Mouse (Mus musculus) liver, embryonic 14 days (tissue): ENCODE measurements around the gene Drg1. TPM values are rescaled to one million over a fixed set of nuclear protein-coding genes. Genes with fewer than 3 reads are reported as not detected.

ENCODE experiments used
- polyA plus RNA-seq: library from polyadenylated mRNA; depleted of rRNA; stranded (reverse); fragments of >200 nt; gene quantifications from 2 replicates; pipeline ENCODE4 v1.2.3, GENCODE M21; 2012; rRNA removed

Drg1 gene
- polyA plus RNA-seq = 41.4 and 45.3 TPM in 2 replicates

DNA sequence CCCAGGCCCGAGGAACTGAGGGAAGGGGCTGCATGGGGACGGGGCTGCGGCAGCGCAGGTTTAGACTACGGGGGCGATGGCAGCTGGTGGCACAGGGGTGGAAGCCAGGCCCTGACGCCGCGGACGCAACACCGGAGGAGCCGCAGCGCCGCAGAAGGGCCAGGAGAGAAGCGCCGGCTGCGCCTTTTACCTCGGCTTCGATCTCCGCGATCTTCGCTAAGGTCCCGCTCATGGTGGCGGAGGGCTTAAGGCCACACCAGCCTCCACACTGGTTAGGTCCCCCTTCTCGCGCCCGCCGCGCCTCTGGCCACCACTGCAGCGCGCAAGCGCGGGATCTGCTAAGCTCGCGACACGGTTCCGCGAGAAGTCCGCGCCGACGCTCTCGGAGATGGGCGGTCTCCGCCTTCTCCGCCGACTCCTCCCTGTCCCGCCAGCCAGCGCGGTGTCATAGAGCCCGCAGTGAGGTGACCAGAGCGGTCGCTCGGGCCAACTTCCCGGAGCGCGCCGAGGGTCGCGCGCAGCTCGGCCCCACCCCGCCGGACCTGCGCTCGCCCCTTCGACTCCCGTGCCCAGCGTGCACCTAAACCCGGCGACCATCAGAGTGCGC, at the start of gene Drg1:
Gene Drg1 (minus strand): TSS at position 337 of the 607 bp plus-strand sequence.

DNA sequence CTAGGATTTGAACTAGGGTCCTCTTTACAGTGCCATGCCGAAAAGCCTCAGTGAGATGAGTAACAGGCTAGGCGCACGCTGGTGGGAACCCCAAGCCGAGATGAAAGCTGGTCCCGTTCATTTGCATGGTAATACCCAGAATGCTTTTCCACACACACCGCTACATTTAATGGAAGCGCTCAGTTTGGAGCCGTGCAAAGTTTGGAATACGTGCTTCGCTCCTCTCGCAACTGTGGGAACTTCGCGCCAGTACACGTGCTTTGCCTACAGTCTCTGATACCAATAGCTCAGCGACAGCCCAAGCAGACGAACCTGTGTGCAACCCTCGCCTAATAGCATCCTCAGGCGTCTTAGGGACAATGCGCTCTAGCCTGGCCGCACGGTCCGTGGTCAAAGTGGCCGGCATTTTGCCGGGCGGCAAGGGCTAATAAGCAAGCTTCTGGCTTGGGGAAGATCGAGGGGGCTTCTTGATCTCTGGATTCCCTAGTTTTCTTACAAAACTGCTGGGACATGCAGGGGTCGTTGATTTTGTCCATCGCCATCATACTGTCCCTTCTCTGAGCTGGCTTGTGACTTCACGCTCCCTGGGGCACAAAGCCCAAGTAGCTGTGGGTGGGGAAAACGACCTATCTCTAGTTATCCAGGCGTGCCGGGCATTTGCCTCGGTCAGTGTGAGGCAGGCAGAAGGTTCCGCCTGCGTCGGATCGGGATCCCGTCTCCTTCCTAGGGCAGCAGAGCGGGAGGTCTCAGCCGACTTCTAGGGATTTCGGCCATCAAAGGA, 22.5 kb upstream of the Drg1 start, which contains the start of gene Patz1:
Gene Patz1 (plus strand): TSS at position 354 of the 781 bp plus-strand sequence.

DNA sequence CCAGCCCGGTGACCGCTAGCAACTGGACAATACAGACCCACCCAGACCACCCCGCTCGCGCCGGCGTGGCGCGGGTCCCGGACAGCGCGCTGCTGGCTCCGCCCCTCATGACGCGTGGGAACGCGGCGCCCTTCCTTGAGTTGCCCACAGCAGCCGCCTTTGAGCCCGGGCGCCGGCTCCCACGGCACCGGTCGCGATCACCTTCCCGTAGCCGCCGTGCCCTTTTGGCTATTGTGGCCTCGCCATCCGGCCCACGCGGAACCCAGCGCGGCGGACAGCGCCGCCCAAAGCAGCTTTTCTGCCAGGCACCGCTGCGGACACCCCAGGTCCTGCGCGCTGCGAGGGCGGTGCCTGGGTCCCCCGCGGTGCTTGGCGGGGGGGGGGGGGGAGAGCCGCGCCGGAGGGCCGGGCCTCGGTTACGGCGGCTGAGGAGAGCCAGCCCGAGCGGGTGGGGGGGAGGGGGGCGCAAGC, 63.9 kb downstream of the Drg1 start, which contains the start of gene Eif4enif1:
Gene Eif4enif1 (plus strand): TSS at position 162 of the 471 bp plus-strand sequence.

DNA sequence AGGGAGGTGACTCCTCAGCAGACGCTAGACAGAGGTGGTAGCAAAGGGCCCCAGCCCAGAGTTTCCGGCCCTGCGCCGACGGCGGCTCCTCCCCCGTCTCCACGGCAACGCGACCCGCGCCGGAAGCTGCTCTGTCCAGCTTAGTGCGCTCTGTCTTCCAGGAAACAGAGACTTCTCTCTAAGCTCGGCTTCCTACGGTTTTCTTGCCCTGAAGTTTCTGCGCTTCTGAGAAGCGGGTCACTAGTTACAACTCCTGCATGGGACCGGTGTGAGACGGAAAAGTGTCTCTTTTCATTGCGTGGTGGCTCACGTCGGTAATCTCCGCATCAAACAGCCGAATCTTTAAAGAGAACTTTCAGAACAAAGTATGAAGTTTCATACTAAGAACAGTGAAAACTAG, 72.9 kb downstream of the Drg1 start, which contains the start of gene Sfi1:
Gene Sfi1 (minus strand): TSS at position 101 of the 400 bp plus-strand sequence.

Other genes with a start within 250 kb of the Drg1 start
- gene Sfi1, start 73.0 kb downstream of the Drg1 start, polyA plus RNA-seq = 4.5 and 4.8 TPM in 2 replicates
- 33.7 and 39.7 TPM in 2 replicates for gene Eif4enif1, start 64.0 kb downstream of the Drg1 start, polyA plus RNA-seq
- gene Patz1, start 22.5 kb upstream of the Drg1 start, polyA plus RNA-seq = 15.1 and 16.6 TPM in 2 replicates
- gene Pik3ip1, start 64.0 kb upstream of the Drg1 start, polyA plus RNA-seq = 0.50 and 0.63 TPM in 2 replicates
- gene Limk2, start 142.8 kb upstream of the Drg1 start, polyA plus RNA-seq = 6.5 and 8.0 TPM in 2 replicates
- gene Rnf185, start 185.9 kb upstream of the Drg1 start, polyA plus RNA-seq = 5.2 and 5.4 TPM in 2 replicates
- gene Pla2g3, start 221.9 kb upstream of the Drg1 start, polyA plus RNA-seq = 0.05 and 0.09 TPM in 2 replicates
- 0.14 and 0.22 TPM in 2 replicates for gene Inpp5j, start 238.4 kb upstream of the Drg1 start, polyA plus RNA-seq
- 8.2 and 9.4 TPM in 2 replicates for gene Selenom, start 248.3 kb upstream of the Drg1 start, polyA plus RNA-seq